Mouse (Mus musculus): ENCODE data around the gene Kcnc3. TPM values are rescaled to one million over a fixed set of nuclear protein-coding genes. Genes with fewer than 3 reads are reported as not detected.

Kcnc3 gene
- total RNA-seq, 2 experiments from 2014 or later, result 184 to 186 TPM

GRCm38 (mm10) chr7:44581637-44582036 is 8.8 kb upstream of the Kcnc3 start:
- Histone ChIP-seq H3K4me3 (no peak overlapping the region), H3K27ac (no peak overlapping the region)
- no peak for TF ChIP-seq CTCF (conservative IDR thresholded peaks at IDR 0.05)
- no peak for DNase-seq (ENCODE audit: low spot score in 2 of 2)

- no peak for DNase-seq (ENCODE audit: low spot score in 2 of 2)
- H3K4me3 ChIP-seq, result no peak overlapping the region
- no peak for TF ChIP-seq CTCF (conservative IDR thresholded peaks at IDR 0.05)
- no peak overlapping the region for H3K27ac ChIP-seq
Measured at GRCm38 (mm10) chr7:44582709-44583108, 7.8 kb upstream of the Kcnc3 start.

GRCm38 (mm10) chr7:44583146-44583545 is 7.3 kb upstream of the Kcnc3 start:
- H3K27ac ChIP-seq, result no peak overlapping the region
- TF ChIP-seq CTCF (conservative IDR thresholded peaks at IDR 0.05), result no peak

GRCm38 (mm10) chr7:44584265-44584804 is 6.1 kb upstream of the Kcnc3 start:
- no peak for TF ChIP-seq CTCF (conservative IDR thresholded peaks at IDR 0.05)
- Histone ChIP-seq H3K27ac (no peak overlapping the region), H3K4me3 (no peak overlapping the region)
- DNase-seq (ENCODE audit: low spot score in 2 of 2), result no peak

More at GRCm38 (mm10) chr7:44583146-44583545, 7.3 kb upstream of the Kcnc3 start:
- no peak for DNase-seq (ENCODE audit: low spot score in 2 of 2)
- H3K4me3 ChIP-seq, result no peak overlapping the region

- TF ChIP-seq CTCF (conservative IDR thresholded peaks at IDR 0.05), result no peak
- H3K4me3 ChIP-seq, result no peak overlapping the region
- no peak overlapping the region for H3K27ac ChIP-seq
- no peak for DNase-seq (ENCODE audit: low spot score in 2 of 2)
Measured at GRCm38 (mm10) chr7:44584921-44585320, 5.5 kb upstream of the Kcnc3 start.

GRCm38 (mm10) chr7:44585606-44586005 is 4.9 kb upstream of the Kcnc3 start:
- H3K4me3 ChIP-seq, result no peak overlapping the region
- DNase-seq (ENCODE audit: low spot score in 2 of 2), result no peak
- no peak overlapping the region for H3K27ac ChIP-seq
- no peak for TF ChIP-seq CTCF (conservative IDR thresholded peaks at IDR 0.05)

GRCm38 (mm10) chr7:44586518-44586917 is 3.9 kb upstream of the Kcnc3 start:
- peak; percentile 79 to 80 for DNase-seq (ENCODE audit: low spot score in 2 of 2)
- Histone ChIP-seq H3K4me3 (peak overlapping the region; percentile 53), H3K27ac (peak overlapping the region; percentile 93)
- TF ChIP-seq CTCF (conservative IDR thresholded peaks at IDR 0.05), result no peak

- Histone ChIP-seq H3K4me3 (peak overlapping the region; percentile 53), H3K27ac (peak overlapping the region; percentile 93)
- peak; percentile 84 to 91 for DNase-seq (ENCODE audit: low spot score in 2 of 2)
- TF ChIP-seq CTCF (conservative IDR thresholded peaks at IDR 0.05), result peak; percentile 19
Measured at GRCm38 (mm10) chr7:44586930-44587329, 3.5 kb upstream of the Kcnc3 start.

- DNase-seq (ENCODE audit: low spot score in 2 of 2), result no peak
- Histone ChIP-seq H3K27ac (peak overlapping the region; percentile 93; the same call in 1 of the 2 replicates), H3K4me3 (peak overlapping the region; percentile 53)
- no peak for TF ChIP-seq CTCF (conservative IDR thresholded peaks at IDR 0.05)
Measured at GRCm38 (mm10) chr7:44587676-44588075, 2.8 kb upstream of the Kcnc3 start.

- TF ChIP-seq CTCF (conservative IDR thresholded peaks at IDR 0.05), result no peak
- no peak for DNase-seq (ENCODE audit: low spot score in 2 of 2)
- Histone ChIP-seq H3K27ac (peak overlapping the region; percentile 93), H3K4me3 (peak overlapping the region; percentile 53)
Measured at GRCm38 (mm10) chr7:44588338-44588737, 2.1 kb upstream of the Kcnc3 start.

GRCm38 (mm10) chr7:44589149-44589548 is 1.3 kb upstream of the Kcnc3 start:
- peak; percentile 72 to 78 for DNase-seq (ENCODE audit: low spot score in 2 of 2)
- TF ChIP-seq CTCF (conservative IDR thresholded peaks at IDR 0.05), result peak; percentile 18; the same call in 1 of the 2 replicates
- Histone ChIP-seq H3K4me3 (peak overlapping the region; percentile 53), H3K27ac (peak overlapping the region; percentile 93)

- Histone ChIP-seq H3K27ac (peak overlapping the region; percentile 61), H3K4me3 (peak overlapping the region; percentile 53)
- DNase-seq (ENCODE audit: low spot score in 2 of 2), result no peak
- TF ChIP-seq CTCF (conservative IDR thresholded peaks at IDR 0.05), result no peak
Measured at GRCm38 (mm10) chr7:44589946-44590345, 518 bp upstream of the Kcnc3 start.

- TF ChIP-seq CTCF (conservative IDR thresholded peaks at IDR 0.05), result no peak
- DNase-seq (ENCODE audit: low spot score in 2 of 2), result no peak
- H3K4me3 ChIP-seq, result peak overlapping the region; percentile 78
- peak overlapping the region; percentile 93 for H3K27ac ChIP-seq
Measured at GRCm38 (mm10) chr7:44591348-44592116, 1.1 kb downstream of the Kcnc3 start.

GRCm38 (mm10) chr7:44593051-44593450 is 2.6 kb downstream of the Kcnc3 start:
- no peak for TF ChIP-seq CTCF (conservative IDR thresholded peaks at IDR 0.05)
- peak overlapping the region; percentile 78 for H3K4me3 ChIP-seq
- peak overlapping the region; percentile 99 for H3K27ac ChIP-seq
- DNase-seq (ENCODE audit: low spot score in 2 of 2), result no peak

Measured in layer of hippocampus, adult 2 months (tissue).